Mouse (Mus musculus) forebrain, embryonic 12.5 days (tissue): ENCODE measurements around the gene Stard9. TPM values are rescaled to one million over a fixed set of nuclear protein-coding genes. Genes with fewer than 3 reads are reported as not detected.
A peak's percentile ranks its signal among the peaks of the same experiment; 100 is the strongest.

ENCODE experiments used
- ATAC-seq: fragments of 200-750 bp; cut with Nextera tagmentation; 2 replicates; pipeline ENCODE4 v1.8.0; 2017; ENCODE audit warnings: moderate TSS enrichment; ENCODE audit not compliant: low FRiP score
- H3K27ac ChIP-seq: fragments of 300-500 bp; sonication (generic); 2 replicates; pipeline ENCODE4 v1.5.1; 2016; ENCODE audit warnings: mild to moderate bottlenecking
- H3K27me3 ChIP-seq: fragments of 300-500 bp; sonication (generic); 2 replicates; pipeline ENCODE4 v1.6.1; 2016; ENCODE audit warnings: mild to moderate bottlenecking
- H3K36me3 ChIP-seq: fragments of 300-500 bp; sonication (generic); replicated peaks from 2 replicates; pipeline ENCODE4 v1.6.1; 2016; ENCODE audit warnings: mild to moderate bottlenecking
- H3K4me1 ChIP-seq: fragments of 300-500 bp; sonication (generic); 2 replicates; pipeline ENCODE4 v1.6.1; 2016
- H3K4me2 ChIP-seq: fragments of 300-500 bp; sonication (generic); 2 replicates; pipeline ENCODE4 v1.6.1; 2016; ENCODE audit warnings: mild to moderate bottlenecking, moderate library complexity
- H3K4me3 ChIP-seq: fragments of 300-500 bp; sonication (generic); replicated peaks from 2 replicates; pipeline ENCODE4 v1.5.1; 2016; ENCODE audit warnings: mild to moderate bottlenecking
- H3K9ac ChIP-seq: fragments of 300-500 bp; sonication (generic); 2 replicates; pipeline ENCODE4 v1.6.1; 2016; ENCODE audit warnings: mild to moderate bottlenecking
- H3K9me3 ChIP-seq: fragments of 300-500 bp; sonication (generic); 2 replicates; pipeline ENCODE4 v1.6.1; 2016
- WGBS: fragments of 180-500 bp; shearing (Covaris S2); methylation state at CpG from one replicate; pipeline ENCODE4 v1.1.7; 2016; 5-methylcytosine and 5-hydroxymethylcytosine counted together
- polyA plus RNA-seq: library from polyadenylated mRNA; unstranded; fragments of >200 nt; fragmentation: Nextera tagmentation; extraction: Ambion mirVana; gene quantifications from 2 replicates; pipeline ENCODE4 v1.2.1, GENCODE M21; 2016

The Stard9 gene
- polyA plus RNA-seq, result 4.3 and 4.7 TPM in 2 replicates

DNA sequence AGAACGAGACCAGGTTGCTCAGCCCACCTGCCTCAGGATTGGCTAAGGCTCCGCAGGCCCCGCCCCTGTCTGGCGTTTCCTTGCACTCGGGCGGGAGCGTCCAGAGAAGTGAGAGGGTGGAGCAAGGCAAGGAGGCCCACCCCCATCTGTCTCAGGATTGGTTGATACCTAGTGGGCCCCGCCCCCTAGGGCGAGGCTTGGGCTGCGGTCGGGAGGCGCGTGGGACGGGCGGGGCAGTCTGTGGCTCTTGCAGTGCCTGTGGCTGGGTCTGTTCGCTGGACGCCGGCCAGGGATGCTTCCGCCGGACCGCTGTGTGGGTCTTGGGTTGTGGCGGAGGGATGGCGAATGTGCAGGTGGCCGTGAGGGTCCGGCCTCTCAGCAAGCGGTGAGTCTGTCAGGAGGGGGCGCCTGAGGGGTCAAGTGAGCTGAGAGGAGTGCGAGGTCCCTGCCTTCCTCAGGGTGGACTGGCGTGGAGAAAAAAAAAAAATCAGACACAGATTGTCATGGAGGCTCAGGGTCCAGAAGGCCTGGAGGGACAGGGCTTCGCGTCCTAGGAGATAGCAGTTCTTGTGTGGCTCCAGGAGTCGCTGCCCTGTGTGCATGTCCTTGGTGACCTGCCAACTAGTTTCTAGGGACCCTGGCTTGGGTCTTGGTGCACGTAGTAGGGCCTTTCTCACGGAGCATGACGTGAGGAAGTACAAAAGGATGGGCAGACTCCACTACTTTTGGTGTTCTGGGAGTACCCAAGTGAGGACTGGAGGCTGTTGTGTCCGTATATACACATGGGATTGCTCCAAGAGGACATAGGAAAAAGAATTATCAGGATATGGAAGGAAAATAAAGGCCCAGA lies at the start of gene Stard9:
TSS of gene Stard9 (plus strand) at position 236 of the 850 bp plus-strand sequence.
- Histone ChIP-seq H3K4me2 (peak within 1 kb of the TSS; percentile 57), H3K27ac (no peak within 1 kb of the TSS), H3K9me3 (no peaks in the 10 kb centered on the region), H3K4me1 (peaks cover 7% of the 10 kb centered on the region; the same call in 1 of the 2 replicates), H3K36me3 (0 out of 2 replicates have a peak, but pooled peaks cover 2% of the 10 kb centered on the region), H3K27me3 (no peaks in the 10 kb centered on the region), H3K4me3 (peak within 1 kb of the TSS; percentile 50), H3K9ac (peak within 1 kb of the TSS; percentile 62)
- WGBS, result 2% methylated on average over 36 of the region's 36 CpGs
- ATAC-seq, result peak; percentile 100

DNA sequence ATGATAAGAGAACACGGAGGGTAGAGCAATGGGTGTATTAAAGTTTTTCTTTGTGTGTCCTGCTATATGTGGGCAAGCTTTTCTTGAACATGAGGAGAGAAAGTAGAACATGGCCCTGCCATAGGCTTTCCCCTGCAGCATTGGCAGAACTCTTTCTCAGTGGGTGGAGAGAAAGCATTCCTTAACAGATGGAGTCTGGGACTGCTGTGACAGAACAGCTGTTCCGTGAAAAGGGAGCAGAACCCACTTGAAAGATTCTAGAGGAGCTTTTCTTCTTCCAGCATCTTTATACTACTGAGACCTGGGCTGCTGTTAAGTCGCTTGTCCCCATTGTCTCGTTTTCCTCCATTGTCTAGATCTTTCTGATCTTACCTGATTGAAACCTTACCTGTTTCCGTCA lies 39.2 kb upstream of the Stard9 start:
- H3K4me1 ChIP-seq, result no peaks in the 10 kb centered on the region
- no peak for ATAC-seq
- H3K9me3 ChIP-seq, result no peaks in the 10 kb centered on the region
- H3K27me3 ChIP-seq, result no peaks in the 10 kb centered on the region
- H3K9ac ChIP-seq, result no peak overlapping the region
- WGBS, result 89% methylated on average over 5 of the region's 5 CpGs
- no peak overlapping the region for H3K27ac ChIP-seq
- H3K4me2 ChIP-seq, result no peak overlapping the region
- H3K4me3 ChIP-seq, result no peak overlapping the region
- peaks cover 37% of the 10 kb centered on the region for H3K36me3 ChIP-seq

DNA sequence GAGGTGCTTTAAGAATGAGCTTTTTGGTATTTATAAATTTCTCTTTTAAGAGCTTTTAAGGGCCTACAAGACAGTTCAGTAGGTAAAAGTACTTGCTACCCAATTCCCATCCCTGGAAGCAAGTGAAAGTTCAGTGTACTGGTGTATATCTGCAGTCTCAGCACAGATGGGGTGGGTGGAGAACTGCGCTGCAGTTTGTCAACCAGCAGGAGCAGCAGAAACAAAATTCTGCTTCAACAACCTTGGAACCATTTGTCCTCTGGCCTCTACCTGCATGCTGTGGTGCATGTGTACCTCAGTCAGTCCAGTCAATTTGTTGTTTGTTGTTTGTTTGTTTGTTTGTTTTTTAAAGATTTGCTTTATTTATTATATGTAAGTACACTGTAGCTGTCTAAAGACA lies 36.7 kb upstream of the Stard9 start:
- ATAC-seq, result no peak
- no peaks in the 10 kb centered on the region for H3K4me1 ChIP-seq
- no peak overlapping the region for H3K4me3 ChIP-seq
- H3K9me3 ChIP-seq, result no peaks in the 10 kb centered on the region
- no peak overlapping the region for H3K4me2 ChIP-seq
- H3K9ac ChIP-seq, result no peak overlapping the region
- peaks cover 41% of the 10 kb centered on the region for H3K36me3 ChIP-seq
- WGBS, result 97% methylated on average over 1 of the region's 1 CpGs
- H3K27me3 ChIP-seq, result no peaks in the 10 kb centered on the region
- no peak overlapping the region for H3K27ac ChIP-seq

DNA sequence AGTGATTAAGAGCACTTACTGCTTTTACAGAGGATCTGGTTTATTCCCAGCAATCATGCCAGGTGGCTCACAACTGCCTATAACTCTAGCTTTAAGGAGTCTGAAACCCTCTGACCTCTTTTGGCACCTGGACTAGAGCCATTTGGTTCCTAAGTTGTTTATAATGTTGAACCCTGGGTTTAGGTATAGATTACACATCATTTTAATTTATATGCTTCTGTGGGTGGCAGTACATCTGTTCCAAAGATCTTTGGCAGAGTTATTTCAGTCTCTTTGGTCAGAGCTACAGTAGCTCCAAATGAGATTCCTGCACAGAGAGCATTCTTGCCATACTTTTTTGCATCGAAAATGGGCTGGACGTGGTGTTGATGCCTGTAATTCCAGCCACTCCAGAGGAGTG lies 31.2 kb upstream of the Stard9 start:
- Histone ChIP-seq H3K9me3 (no peaks in the 10 kb centered on the region), H3K4me2 (no peak overlapping the region), H3K27ac (no peak overlapping the region), H3K36me3 (peaks cover 55% of the 10 kb centered on the region), H3K4me3 (no peak overlapping the region), H3K9ac (no peak overlapping the region), H3K27me3 (no peaks in the 10 kb centered on the region), H3K4me1 (no peaks in the 10 kb centered on the region)
- 96% methylated on average over 2 of the region's 2 CpGs for whole genome bisulfite sequencing
- ATAC-seq, result no peak

DNA sequence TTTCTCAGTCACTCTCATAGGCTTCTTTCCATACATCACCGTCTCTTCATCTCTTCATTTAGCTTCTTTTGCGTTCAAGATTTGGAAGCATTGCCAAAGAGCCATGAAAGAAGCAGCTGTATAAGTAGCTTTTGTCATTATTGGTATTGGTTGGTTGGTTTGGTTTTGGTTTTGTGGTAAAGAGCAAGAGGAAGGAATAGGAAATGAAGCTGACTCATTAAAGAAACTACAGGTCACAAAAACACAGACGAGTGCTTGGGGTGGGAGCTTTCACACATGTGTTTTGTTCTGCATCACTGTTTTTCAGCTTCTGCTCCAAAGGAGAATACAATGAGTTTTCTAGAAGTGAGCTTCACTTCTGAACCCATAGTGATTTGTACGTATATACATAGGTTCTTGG lies 29.4 kb upstream of the Stard9 start:
- Histone ChIP-seq H3K9ac (no peak overlapping the region), H3K27me3 (no peaks in the 10 kb centered on the region), H3K4me1 (no peaks in the 10 kb centered on the region), H3K4me3 (no peak overlapping the region), H3K9me3 (no peaks in the 10 kb centered on the region), H3K4me2 (no peak overlapping the region), H3K27ac (no peak overlapping the region), H3K36me3 (peaks cover 54% of the 10 kb centered on the region)
- ATAC-seq, result no peak
- WGBS, result 95% methylated on average over 4 of the region's 4 CpGs

DNA sequence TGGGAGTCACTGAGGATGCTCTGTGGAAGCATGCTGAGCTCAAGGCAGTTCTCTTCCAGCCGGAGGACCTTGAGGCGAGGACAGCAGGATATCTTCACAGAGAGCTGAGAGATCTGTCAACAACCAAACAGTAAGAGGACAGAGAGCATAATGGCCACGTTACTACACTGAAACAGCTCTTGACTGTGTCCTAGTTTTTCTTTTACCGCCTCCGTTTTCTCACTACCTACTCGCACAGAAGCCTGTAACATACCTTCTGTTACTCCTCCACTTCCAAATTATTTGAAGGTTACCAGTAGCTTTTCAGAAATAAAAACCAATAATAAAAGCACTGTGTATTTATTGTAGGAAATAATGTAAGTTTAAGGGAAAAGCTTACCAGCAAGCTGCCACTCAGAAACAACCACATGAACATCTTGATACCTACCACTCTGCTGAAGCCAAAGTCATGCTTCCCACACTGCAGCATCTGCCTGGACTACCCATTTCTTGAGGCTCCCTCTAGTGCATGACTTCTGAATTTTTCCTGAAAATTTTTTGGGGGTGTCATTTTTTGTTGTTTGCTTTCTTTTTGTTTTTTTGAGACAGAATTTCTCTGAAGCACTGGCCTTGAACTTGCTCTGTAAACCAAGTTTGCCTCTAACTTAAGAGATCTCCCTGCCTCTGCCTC lies 22.8 kb upstream of the Stard9 start:
- Histone ChIP-seq H3K4me1 (peaks cover 20% of the 10 kb centered on the region), H3K9me3 (no peaks in the 10 kb centered on the region), H3K4me2 (no peak overlapping the region), H3K9ac (no peak overlapping the region), H3K27ac (no peak overlapping the region), H3K36me3 (peaks cover 16% of the 10 kb centered on the region; the same call in 1 of the 2 replicates), H3K4me3 (no peak overlapping the region), H3K27me3 (no peaks in the 10 kb centered on the region)
- WGBS, result 91% methylated on average over 6 of the region's 6 CpGs
- ATAC-seq, result no peak

DNA sequence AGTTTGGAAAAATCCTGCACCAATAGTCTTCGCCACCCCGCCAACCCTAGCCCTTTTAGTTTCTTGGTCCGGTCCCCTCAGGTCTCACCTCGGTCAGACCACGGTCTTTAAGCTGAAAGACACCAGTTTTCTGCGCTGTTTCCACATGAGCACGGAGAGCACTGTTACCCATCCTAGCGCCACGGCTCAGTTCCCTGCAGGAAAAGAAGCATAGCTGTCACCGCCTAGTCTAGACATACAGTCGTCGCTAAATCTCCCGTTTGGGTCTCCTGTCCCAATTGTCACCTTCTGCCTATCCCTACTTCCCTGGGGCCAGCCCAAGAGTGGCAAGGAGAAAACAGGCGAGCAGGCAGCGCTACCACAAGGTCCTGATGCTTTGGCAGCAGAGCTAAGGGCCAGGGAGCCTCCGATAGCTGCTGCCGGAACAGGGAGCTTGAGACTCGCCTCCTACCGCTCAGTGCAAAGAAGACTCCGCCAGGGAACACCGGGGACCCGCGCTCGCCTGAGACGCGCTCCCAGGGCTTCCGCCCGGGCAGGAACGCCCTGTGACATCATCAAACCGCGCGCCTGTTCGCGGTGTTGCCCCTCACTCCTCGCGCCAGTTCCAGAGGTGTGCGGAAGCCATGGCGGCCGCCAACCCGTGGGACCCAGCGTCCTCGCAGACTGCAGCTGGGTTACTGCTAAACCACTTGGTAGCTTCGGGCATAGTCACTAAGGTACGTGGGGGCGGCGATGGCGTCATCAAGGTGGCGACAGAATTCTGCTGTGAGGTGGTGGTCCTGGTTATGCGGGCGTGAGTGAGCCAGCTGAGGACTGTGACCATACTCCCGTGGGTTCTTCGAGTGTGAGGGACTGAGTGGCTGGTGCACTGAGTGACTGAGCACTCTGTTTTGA lies 19.8 kb upstream of the Stard9 start, which contains the start of the genes Haus2 and Lrrc57:
TSS of gene Haus2 (plus strand) at position 554 of the 894 bp plus-strand sequence.
TSS of gene Lrrc57 (minus strand) at position 691 of the 894 bp plus-strand sequence.
- Histone ChIP-seq H3K27me3 (no peaks in the 10 kb centered on the region), H3K9me3 (no peaks in the 10 kb centered on the region), H3K36me3 (peaks cover 23% of the 10 kb centered on the region; the same call in 1 of the 2 replicates), H3K27ac (peak within 1 kb of the TSS; percentile 90), H3K4me2 (peak within 1 kb of the TSS; percentile 90), H3K4me1 (peaks cover 20% of the 10 kb centered on the region), H3K4me3 (peak within 1 kb of the TSS; percentile 88), H3K9ac (peak within 1 kb of the TSS; percentile 85)
- ATAC-seq, result peak; percentile 96
- WGBS, result under 1% methylated on average over 52 of the region's 52 CpGs

DNA sequence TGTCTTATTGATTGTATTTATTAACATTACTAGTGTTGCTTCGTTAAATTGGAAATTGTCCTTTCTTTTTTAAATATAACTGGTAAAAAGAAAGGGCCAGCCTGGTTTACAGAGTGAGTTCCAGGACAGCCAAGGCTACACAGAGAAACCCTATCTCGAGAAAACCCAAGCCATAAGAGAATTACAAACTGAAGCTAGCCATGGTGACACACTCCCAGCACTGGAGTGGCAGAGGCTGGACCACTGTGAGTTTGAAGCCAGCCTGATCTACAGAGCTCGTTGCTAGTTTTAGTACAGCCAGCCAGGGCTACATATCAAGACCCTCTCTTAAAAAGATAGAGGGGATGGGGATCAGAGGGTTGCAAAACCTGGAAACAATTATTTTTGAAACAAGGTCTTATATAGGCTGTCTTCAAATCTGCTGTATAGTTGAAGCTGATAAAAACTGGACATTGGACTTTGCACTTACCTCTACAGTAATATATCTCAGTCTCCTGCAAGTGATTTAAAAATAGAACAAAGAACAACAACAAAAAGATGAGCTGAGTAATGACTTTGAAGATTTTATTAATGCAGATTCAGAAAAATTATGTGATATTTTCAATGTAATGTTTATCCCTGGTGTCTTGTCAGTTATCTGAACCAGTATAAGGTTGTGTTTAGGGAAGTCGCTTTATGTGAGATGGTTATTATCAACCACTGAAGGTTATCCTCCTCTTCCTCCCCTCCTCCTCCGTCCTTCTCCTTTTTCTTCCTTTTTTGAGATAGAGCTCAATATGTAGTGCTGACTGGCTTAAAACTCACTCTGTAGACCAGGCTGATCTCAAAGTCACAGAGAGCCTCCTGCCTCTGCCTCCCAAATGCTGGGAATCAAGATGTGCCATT lies 12.4 kb upstream of the Stard9 start:
- Histone ChIP-seq H3K9me3 (no peaks in the 10 kb centered on the region), H3K27ac (no peak overlapping the region), H3K9ac (no peak overlapping the region), H3K4me3 (no peak overlapping the region), H3K4me2 (no peak overlapping the region), H3K36me3 (peaks cover 51% of the 10 kb centered on the region), H3K4me1 (no peaks in the 10 kb centered on the region), H3K27me3 (no peaks in the 10 kb centered on the region)
- no peak for ATAC-seq
- WGBS, result 91% methylated on average over 5 of the region's 5 CpGs

DNA sequence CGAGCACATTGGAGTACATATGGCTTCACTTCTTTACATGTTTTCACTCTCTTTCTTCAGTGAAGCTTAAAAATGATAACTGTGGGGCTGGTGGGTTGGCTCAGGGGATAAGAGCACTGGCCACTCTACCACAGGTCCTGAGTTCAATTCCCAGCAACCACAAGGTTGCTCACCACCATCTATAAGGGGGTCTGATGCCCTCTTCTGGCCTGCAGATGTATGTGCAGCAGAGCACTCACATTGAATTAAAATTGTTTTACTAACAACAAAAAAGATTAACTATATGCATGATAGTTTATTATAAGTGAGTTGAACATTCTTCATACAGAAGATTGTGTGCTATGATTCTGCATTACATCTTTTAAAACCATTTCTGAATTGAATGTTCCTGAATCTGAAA lies 9.4 kb upstream of the Stard9 start:
- no peaks in the 10 kb centered on the region for H3K4me1 ChIP-seq
- no peak overlapping the region for H3K4me3 ChIP-seq
- H3K27ac ChIP-seq, result no peak overlapping the region
- H3K36me3 ChIP-seq, result peaks cover 39% of the 10 kb centered on the region
- WGBS, result 100% methylated on average over 1 of the region's 1 CpGs
- no peak overlapping the region for H3K9ac ChIP-seq
- no peak for ATAC-seq
- no peaks in the 10 kb centered on the region for H3K9me3 ChIP-seq
- no peaks in the 10 kb centered on the region for H3K27me3 ChIP-seq
- no peak overlapping the region for H3K4me2 ChIP-seq

DNA sequence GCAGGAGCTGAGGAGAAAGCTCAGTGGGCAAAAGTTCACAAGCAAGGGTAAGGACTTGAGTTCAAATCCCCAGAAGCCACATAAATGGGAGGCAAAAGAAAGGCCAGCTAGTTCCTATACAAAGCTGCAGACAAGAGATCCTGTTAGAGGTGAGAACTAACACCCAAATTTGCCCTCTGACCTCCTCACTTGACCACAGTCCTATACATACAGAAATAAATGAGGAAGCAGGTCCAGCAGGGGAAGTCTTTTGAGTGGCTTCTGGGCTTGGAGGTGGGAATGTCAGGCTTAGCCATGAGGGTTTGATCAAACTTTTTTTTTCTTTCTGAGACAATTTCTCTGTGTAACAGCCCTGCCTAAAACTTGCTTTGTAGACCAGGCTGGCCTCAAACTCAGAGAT lies 6.0 kb upstream of the Stard9 start:
- H3K4me3 ChIP-seq, result no peak overlapping the region
- ATAC-seq, result no peak

More for the DNA sequence above, 6.0 kb upstream of the Stard9 start:
- H3K36me3 ChIP-seq, result peaks cover 22% of the 10 kb centered on the region
- H3K4me2 ChIP-seq, result no peak overlapping the region
- no peak overlapping the region for H3K27ac ChIP-seq
- H3K27me3 ChIP-seq, result no peaks in the 10 kb centered on the region
- H3K4me1 ChIP-seq, result no peaks in the 10 kb centered on the region
- H3K9me3 ChIP-seq, result no peaks in the 10 kb centered on the region
- H3K9ac ChIP-seq, result no peak overlapping the region
